25 mouse cellular contexts compared by ENCODE assay signal in genomic region chr8:26304566-26304965, GRCm38 (mm10).
DNase-seq lines count a peak whose midpoint lies in the region; ATAC-seq and TF ChIP-seq lines count a peak whose summit lies in the region.
"Had no signal": no experiment of that assay in that cellular context is flagged by ENCODE, and none has a peak within 500 bp of the region (broad histone marks: within the 10 kb centered on the region; RNA-seq: fewer than 3 reads in every experiment).

No protein-coding gene starts in this region.

- H3K4me3 ChIP-seq in forebrain, postnatal 0 days (ENCODE audit: low read depth, low read length), result no peak overlapping the region
- no peak overlapping the region for H3K4me3 ChIP-seq in forebrain, embryonic 12.5 days (replicated peaks)
- H3K4me3 ChIP-seq in midbrain, embryonic 15.5 days, result no peak overlapping the region
- no peak overlapping the region for H3K4me3 ChIP-seq in midbrain, embryonic 10.5 days
- H3K4me3 ChIP-seq in hindbrain, embryonic 14.5 days (replicated peaks; ENCODE audit: low read length), result no peak overlapping the region
- H3K4me3 ChIP-seq: heart, embryonic 15.5 days; layer of hippocampus, adult 2 months; left cerebral cortex, adult 2 months; limb, embryonic 12.5 days; liver, embryonic 15.5 days; stomach, embryonic 15.5 days had no signal

- no peak for TF ChIP-seq CTCF in forebrain, postnatal 0 days (IDR thresholded peaks at IDR 0.05; ENCODE audit: low read depth)

- H3K9me3 ChIP-seq in forebrain, postnatal 0 days (ENCODE audit: low read length), result no peaks in the 10 kb centered on the region
- H3K9me3 ChIP-seq in forebrain, embryonic 12.5 days, result no peaks in the 10 kb centered on the region
- no peaks in the 10 kb centered on the region for H3K9me3 ChIP-seq in midbrain, embryonic 15.5 days
- no peaks in the 10 kb centered on the region for H3K9me3 ChIP-seq in midbrain, embryonic 10.5 days (replicated peaks)
- H3K9me3 ChIP-seq in hindbrain, embryonic 14.5 days (ENCODE audit: control insufficient read depth, low read length), result no peaks in the 10 kb centered on the region
- H3K9me3 ChIP-seq: heart, embryonic 15.5 days; limb, embryonic 12.5 days; liver, embryonic 15.5 days; stomach, embryonic 15.5 days had no signal

- 70% methylated on average over 6 of the region's 6 CpGs for WGBS in forebrain, postnatal 0 days
- whole genome bisulfite sequencing in forebrain, embryonic 12.5 days, result 81% methylated on average over 6 of the region's 6 CpGs
- 78% methylated on average over 6 of the region's 6 CpGs for WGBS in midbrain, embryonic 15.5 days
- WGBS in midbrain, embryonic 10.5 days, result 92% methylated on average over 6 of the region's 6 CpGs
- 48% methylated on average over 6 of the region's 6 CpGs for WGBS in hindbrain, embryonic 14.5 days

- no peaks in the 10 kb centered on the region for H3K36me3 ChIP-seq in forebrain, postnatal 0 days (ENCODE audit: insufficient read depth)
- no peaks in the 10 kb centered on the region for H3K36me3 ChIP-seq in forebrain, embryonic 12.5 days (replicated peaks)
- H3K36me3 ChIP-seq in midbrain, embryonic 15.5 days (replicated peaks), result no peaks in the 10 kb centered on the region
- no peaks in the 10 kb centered on the region for H3K36me3 ChIP-seq in midbrain, embryonic 10.5 days
- H3K36me3 ChIP-seq in hindbrain, embryonic 14.5 days (replicated peaks; ENCODE audit: control insufficient read depth, insufficient read depth), result no peaks in the 10 kb centered on the region
- H3K36me3 ChIP-seq: heart, embryonic 15.5 days; limb, embryonic 12.5 days; liver, embryonic 15.5 days; stomach, embryonic 15.5 days had no signal

- no peak overlapping the region for H3K4me2 ChIP-seq in forebrain, postnatal 0 days (ENCODE audit: low read depth)
- H3K4me2 ChIP-seq in forebrain, embryonic 12.5 days, result no peak overlapping the region
- H3K4me2 ChIP-seq in midbrain, embryonic 15.5 days, result no peak overlapping the region
- no peak overlapping the region for H3K4me2 ChIP-seq in hindbrain, embryonic 14.5 days (replicated peaks)
- H3K4me2 ChIP-seq: heart, embryonic 15.5 days; limb, embryonic 12.5 days; liver, embryonic 15.5 days; lung, embryonic 14.5 days; stomach, embryonic 15.5 days had no signal

- no peaks in the 10 kb centered on the region for H3K4me1 ChIP-seq in forebrain, postnatal 0 days (ENCODE audit: insufficient read depth)
- H3K4me1 ChIP-seq in forebrain, embryonic 12.5 days, result peaks cover 19% of the 10 kb centered on the region
- H3K4me1 ChIP-seq in midbrain, embryonic 15.5 days, result peaks cover 15% of the 10 kb centered on the region
- peaks cover 19% of the 10 kb centered on the region for H3K4me1 ChIP-seq in midbrain, embryonic 10.5 days
- H3K4me1 ChIP-seq in hindbrain, embryonic 14.5 days (replicated peaks; ENCODE audit: control insufficient read depth, insufficient read depth, low read length), result peaks cover 16% of the 10 kb centered on the region; the same call in 1 of the 2 replicates
- H3K4me1 ChIP-seq: heart, embryonic 15.5 days; liver, embryonic 15.5 days had no signal

- no peak overlapping the region for H3K27ac ChIP-seq in forebrain, postnatal 0 days (ENCODE audit: low read depth, low read length)
- no peak overlapping the region for H3K27ac ChIP-seq in forebrain, embryonic 12.5 days
- H3K27ac ChIP-seq in midbrain, embryonic 15.5 days, result no peak overlapping the region
- no peak overlapping the region for H3K27ac ChIP-seq in midbrain, embryonic 10.5 days (replicated peaks)
- H3K27ac ChIP-seq in hindbrain, embryonic 14.5 days, result no peak overlapping the region
- H3K27ac ChIP-seq: heart, embryonic 15.5 days; layer of hippocampus, adult 2 months; left cerebral cortex, adult 2 months; limb, embryonic 12.5 days; liver, embryonic 15.5 days; stomach, embryonic 15.5 days had no signal

- no peaks in the 10 kb centered on the region for H3K27me3 ChIP-seq in forebrain, postnatal 0 days (ENCODE audit: insufficient read depth, low read length)
- H3K27me3 ChIP-seq in forebrain, embryonic 12.5 days, result no peaks in the 10 kb centered on the region
- no peaks in the 10 kb centered on the region for H3K27me3 ChIP-seq in midbrain, embryonic 15.5 days (replicated peaks)
- no peaks in the 10 kb centered on the region for H3K27me3 ChIP-seq in midbrain, embryonic 10.5 days (ENCODE audit: low read depth, poor library complexity, severe bottlenecking)
- peaks cover 5% of the 10 kb centered on the region for H3K27me3 ChIP-seq in hindbrain, embryonic 14.5 days (ENCODE audit: control insufficient read depth, insufficient read depth, low read length)
- H3K27me3 ChIP-seq: heart, embryonic 15.5 days; liver, embryonic 15.5 days; stomach, embryonic 15.5 days had no signal

- no peak for DNase-seq in forebrain, postnatal 0 days
- DNase-seq in midbrain, embryonic 10.5 days (ENCODE audit: low spot score), result no peak
- DNase-seq in hindbrain, embryonic 14.5 days (ENCODE audit: low spot score), result no peak
- no peak for DNase-seq in frontal cortex, postnatal 25 days (ENCODE audit: low spot score in 2 of 2)
- DNase-seq: adrenal gland, adult 2 months; adrenal gland, postnatal 36 days; B cell, adult 2 months; cerebellum, adult 18-20 months; cerebellum, postnatal 14 days; kidney, postnatal 36 days; lung, embryonic 14.5 days; lung, postnatal 14 days; right cerebral cortex, postnatal 25 days; thymus, postnatal 25 days had no signal

- no peak overlapping the region for H3K9ac ChIP-seq in forebrain, postnatal 0 days
- no peak overlapping the region for H3K9ac ChIP-seq in forebrain, embryonic 12.5 days
- H3K9ac ChIP-seq in midbrain, embryonic 15.5 days, result no peak overlapping the region
- H3K9ac ChIP-seq in hindbrain, embryonic 14.5 days, result no peak overlapping the region
- H3K9ac ChIP-seq: heart, embryonic 15.5 days; limb, embryonic 12.5 days; liver, embryonic 15.5 days; lung, embryonic 14.5 days; stomach, embryonic 15.5 days had no signal

- ATAC-seq in forebrain, postnatal 0 days, result peak; percentile 40; the same call in 1 of the 2 replicates
- ATAC-seq in forebrain, embryonic 12.5 days (ENCODE audit: low FRiP score), result no peak
- peak; percentile 59; the same call in 1 of the 2 replicates for ATAC-seq in midbrain, embryonic 15.5 days (replicated peaks)
- ATAC-seq in hindbrain, embryonic 14.5 days (ENCODE audit: low FRiP score), result peak; percentile 62; the same call in 1 of the 2 replicates
- no peak for ATAC-seq in granulocyte monocyte progenitor cell, adult 5-6 weeks (replicated peaks; ENCODE audit: poor library complexity, severe bottlenecking)
- ATAC-seq: activated CD4-positive, CD25-positive, alpha-beta regulatory T cell, adult 4 months; intestine, embryonic 16.5 days had no signal

Comparison
In these comparisons a context has a peak if more than half of its experiments do, and no peak if none do; other contexts are left out.
1. ATAC-seq: peak in forebrain, postnatal 0 days (single experiment), midbrain, embryonic 15.5 days (single experiment) and hindbrain, embryonic 14.5 days (single experiment); none in forebrain, embryonic 12.5 days (single experiment) and granulocyte monocyte progenitor cell, adult 5-6 weeks (single experiment).